Mouse (Mus musculus) cerebellum, adult 11-12 months (tissue): ENCODE measurements around the gene Grm7.

ENCODE experiments used
- DNase-seq: peaks from one replicate; pipeline ENCODE4 v3.0.0; 2022

Grm7 gene

GRCm38 (mm10) chr6:110645411-110646361 is at the start of gene Grm7:
Grm7 (plus strand) TSS chr6:110645581.
- DNase-seq = no peak

DNA sequence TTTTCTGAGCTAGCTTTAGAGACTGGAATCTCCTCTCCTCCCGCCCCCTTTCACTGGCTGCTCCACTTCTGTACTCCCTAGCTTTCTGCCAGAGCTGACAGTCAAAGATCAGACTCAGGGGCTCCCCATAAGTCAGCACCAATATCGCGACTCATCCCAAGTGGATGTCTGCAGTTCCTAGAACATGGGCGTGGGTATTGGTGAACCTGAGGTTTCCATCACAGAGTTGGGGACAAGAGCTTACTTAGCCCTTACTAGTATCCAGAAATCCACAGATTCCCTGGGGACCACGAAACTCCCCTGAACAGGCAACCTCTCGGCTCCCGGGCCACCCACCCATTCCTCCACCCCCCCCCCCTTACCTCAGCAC is 355 bp upstream of the Grm7 start:
- no peak for DNase-seq

DNA sequence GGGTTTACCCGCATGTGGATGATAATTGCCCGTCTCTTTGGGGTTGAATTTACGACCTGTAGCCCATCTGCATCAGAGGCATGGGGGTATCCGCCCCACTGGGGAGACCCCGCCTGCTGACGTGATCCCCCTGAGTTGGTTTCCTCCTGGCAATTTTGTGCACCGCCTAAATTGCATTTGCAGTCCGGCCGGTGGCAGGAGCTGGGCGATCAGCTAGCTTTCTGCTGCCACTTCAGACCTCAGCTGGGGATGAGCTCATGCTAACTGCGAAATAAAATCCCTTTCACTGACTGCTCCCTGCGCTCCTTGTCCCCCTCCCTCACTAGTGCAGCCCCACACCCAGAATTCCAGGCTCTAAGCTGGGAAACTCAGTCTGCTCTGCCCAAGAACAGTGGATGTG is 1.5 kb downstream of the Grm7 start:
- no peak for DNase-seq

DNA sequence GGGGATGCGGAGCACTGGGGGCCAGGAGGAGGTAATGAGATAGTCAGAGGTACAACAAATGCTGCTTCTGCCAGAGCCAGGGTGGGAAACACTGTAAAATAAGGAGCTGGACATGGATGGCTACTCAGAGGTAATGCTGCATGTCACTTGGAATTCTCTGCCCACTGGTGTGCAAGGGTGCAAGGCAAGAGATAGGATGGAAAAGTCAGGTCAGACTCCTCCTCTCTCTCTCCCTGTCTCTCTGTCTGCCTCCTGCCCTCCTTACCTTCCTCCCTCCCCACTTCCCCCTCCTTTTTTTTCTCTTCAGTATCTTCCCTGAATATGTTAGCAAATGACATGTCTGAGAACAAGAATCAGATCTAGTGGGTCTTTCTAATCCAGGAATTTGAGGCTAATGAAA is 3.8 kb downstream of the Grm7 start:
- no peak for DNase-seq

- DNase-seq = no peak
These were observed 8.1 kb downstream of the Grm7 start for GRCm38 (mm10) chr6:110653361-110654001.

GRCm38 (mm10) chr6:110664436-110664835 is 19.1 kb downstream of the Grm7 start:
- no peak for DNase-seq

GRCm38 (mm10) chr6:110668447-110668846 is 23.1 kb downstream of the Grm7 start:
- DNase-seq = no peak

- no peak for DNase-seq
These were observed 45.6 kb downstream of the Grm7 start for GRCm38 (mm10) chr6:110690954-110691353.

DNA sequence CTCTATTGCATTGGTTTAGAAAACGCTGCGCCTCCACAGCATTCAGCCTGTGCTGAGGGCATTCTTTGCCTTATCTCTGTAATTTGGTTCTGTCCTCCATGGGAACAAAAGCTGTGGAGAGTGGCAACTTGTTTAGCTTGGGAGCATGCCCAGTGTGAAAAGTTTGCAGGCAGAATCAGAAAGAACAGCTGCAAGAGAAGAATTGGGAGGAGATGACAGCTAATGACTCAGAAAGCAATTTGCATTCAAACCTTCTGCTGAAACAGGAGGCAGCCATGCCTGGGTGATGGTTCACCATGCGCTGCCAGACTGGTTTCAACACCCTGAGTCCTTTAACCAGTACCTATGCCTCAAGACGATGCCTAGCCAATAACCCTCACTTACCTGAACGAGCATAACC is 64.4 kb downstream of the Grm7 start:
- no peak for DNase-seq

GRCm38 (mm10) chr6:110714943-110715342 is 69.6 kb downstream of the Grm7 start:
- DNase-seq = no peak

DNA sequence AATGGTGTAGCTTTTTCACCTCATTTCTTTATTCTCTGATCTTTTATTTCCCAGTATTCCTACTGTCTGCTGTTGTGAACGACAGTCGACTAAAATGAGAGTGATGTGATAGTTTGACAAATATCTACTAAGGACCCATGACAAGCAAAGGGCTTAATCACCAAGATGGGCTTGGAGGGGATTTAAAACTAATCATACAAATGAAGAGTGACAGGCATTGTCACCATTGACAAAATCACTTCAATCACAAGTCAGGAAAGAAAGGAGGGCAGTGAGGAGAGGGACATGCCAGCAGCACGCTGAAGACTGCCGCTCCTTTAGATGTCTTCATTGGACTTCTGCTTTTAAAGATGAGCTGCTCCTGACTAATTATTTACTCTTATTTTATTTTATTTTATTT is 78.0 kb downstream of the Grm7 start:
- DNase-seq = no peak

- no peak for DNase-seq
These were observed 88.5 kb downstream of the Grm7 start for GRCm38 (mm10) chr6:110733914-110734313.

DNA sequence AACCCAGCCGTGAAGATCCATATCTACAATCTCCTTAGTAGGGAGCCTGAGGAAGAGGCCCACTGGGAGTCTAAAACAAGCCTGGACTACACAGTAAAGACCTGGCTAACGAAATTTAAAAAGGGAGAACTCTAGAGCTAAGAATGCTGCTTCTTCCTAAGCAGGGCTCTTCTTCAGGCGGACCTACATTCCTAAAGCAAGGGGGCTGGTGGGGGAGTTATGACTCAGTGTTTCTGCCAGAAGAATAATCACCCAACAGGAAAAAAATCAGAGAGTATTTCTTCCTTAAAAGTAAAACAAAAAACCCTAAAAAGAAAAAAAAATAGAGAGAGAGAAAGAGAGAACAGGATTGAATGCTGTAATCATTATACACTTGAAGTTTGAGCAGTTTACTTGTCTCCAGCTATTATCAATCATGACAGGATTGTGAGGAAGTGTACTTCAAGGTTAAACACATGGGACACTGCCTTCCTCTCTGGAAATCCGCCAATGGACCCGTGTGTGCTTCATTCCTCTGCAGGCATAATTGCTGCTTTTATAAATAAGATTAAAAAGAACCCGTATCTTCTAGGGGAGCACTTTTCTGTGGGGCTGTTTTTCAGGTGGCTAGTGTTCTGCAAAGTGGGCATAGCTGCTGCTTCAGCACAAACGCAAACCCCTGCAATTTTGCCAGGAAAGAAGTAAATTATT is 98.7 kb downstream of the Grm7 start:
- DNase-seq = no peak

- no peak for DNase-seq
These were observed 110.5 kb downstream of the Grm7 start for GRCm38 (mm10) chr6:110755921-110756320.

GRCm38 (mm10) chr6:110769588-110769987 is 124.2 kb downstream of the Grm7 start:
- DNase-seq = no peak

- DNase-seq = no peak
These were observed 127.3 kb downstream of the Grm7 start for GRCm38 (mm10) chr6:110772652-110773051.

DNA sequence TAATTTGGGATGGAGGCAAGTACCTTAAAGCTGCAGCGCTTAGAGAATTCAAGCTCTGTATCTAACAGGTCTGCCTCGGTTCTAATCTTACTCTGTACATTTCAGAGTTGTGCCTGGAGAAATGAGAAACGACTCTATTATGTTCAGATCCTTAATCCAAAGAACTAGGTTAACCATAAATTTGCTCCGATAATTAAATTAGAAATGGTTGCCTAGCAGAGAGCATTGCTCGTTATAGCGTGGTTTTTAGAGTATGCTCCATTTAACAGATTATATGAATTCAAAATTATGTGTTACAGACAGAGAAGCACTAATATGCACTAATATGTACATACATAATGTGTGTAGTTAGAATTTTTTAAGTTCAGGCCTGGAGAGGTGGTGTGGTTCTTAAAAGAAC is 130.7 kb downstream of the Grm7 start:
- DNase-seq = no peak

- no peak for DNase-seq
These were observed 140.1 kb downstream of the Grm7 start for GRCm38 (mm10) chr6:110785497-110785928.

DNA sequence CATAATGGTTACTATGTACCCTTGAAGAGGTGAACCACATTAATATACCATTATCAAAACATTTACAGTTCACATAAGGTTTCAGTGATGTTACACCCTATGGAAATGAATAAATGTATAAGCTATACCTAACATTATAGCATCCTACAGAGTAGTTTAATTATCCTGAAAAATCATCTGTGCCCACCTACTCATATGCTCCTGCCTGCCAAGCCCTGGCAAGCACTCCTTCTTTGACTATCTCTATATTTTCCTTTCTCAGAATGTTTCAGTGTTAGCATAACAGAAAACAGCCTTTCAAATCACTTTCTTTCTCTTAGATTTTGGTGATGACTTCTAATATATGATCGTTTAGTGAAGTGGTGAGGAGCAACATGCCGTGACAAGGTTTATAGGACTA is 147.3 kb downstream of the Grm7 start:
- DNase-seq = no peak

GRCm38 (mm10) chr6:110807481-110807880 is 162.1 kb downstream of the Grm7 start:
- no peak for DNase-seq

DNA sequence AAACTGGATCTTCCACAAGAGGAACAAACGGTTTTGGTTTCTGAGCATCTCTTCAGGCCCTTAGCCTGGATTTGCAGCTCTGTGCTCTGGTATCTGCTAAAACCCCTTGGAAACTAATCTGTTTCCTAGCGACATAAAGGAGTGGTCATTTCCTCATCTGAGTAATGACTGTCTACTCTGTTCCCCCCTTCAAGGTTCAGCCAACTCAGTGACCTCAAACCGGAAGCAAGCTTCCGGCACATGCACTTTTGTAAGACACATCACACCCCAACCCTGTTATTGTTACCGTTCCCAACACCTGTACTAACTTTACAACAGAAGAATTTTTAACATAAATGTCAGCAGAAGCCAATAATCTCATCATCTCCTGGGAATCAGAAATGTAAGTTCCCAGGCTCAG is 166.8 kb downstream of the Grm7 start:
- no peak for DNase-seq

- no peak for DNase-seq
These were observed 172.9 kb downstream of the Grm7 start for GRCm38 (mm10) chr6:110818236-110818635.

DNA sequence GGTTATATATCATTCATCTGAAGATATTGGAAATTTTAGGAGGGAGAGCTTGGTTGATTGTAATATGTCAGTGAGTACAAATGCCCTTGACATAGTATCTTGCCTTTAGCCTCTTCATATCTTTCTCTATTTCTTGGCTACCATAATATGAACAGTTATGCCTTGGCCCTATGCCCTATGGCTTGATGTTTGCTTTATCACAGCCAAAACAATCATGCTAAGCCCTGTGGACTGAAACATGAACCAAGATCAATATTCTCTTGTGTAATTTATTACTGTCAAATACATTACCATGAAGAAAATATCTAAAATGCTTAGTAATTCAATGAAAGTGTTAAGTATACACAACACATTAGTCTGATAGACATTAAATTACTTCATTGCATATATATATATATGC is 222.9 kb downstream of the Grm7 start:
- DNase-seq = no peak

GRCm38 (mm10) chr6:110982013-110982412 is 336.6 kb downstream of the Grm7 start:
- DNase-seq = no peak
